Mouse (Mus musculus): ENCODE measurements around the gene Med12l.

DNA sequence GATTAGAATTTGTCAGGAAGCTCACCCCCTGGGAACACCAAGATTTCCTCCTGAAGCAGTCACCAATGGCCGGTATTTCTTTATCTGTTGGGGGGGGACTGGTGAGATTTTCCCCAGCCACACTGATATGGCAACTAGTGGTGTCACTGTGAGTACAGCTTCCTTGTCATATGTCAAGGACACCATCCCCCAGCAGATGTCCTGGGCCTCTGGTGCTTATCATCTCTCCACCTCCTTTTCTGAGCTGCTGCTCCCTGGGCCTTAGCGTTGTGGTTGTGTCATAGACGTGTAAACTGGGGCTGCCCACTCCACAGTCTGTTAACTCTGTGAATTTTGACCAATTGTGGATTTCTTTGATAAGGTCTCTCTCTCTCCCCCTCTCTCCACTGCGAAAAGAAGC is 98.8 kb downstream of the Med12l start:
- TF ChIP-seq EP300 (IDR thresholded peaks at IDR 0.05; ENCODE audit: low read length) (no peak), CTCF (conservative IDR thresholded peaks at IDR 0.05 in 1 of 2, IDR thresholded peaks at IDR 0.05 in 1 of 2; ENCODE audit: low read depth in 2 of 2, low read length in 2 of 2) (no peak), POLR2A (IDR thresholded peaks at IDR 0.05; ENCODE audit: low read depth, low read length) (no peak), PAX5 (IDR thresholded peaks at IDR 0.05; ENCODE audit: low read length) (no peak), ZC3H11A (IDR thresholded peaks at IDR 0.05; ENCODE audit: low read depth, low read length) (no peak), MEF2A (IDR thresholded peaks at IDR 0.05; ENCODE audit: borderline replicate concordance, low read depth, low read length) (no peak), MAX (IDR thresholded peaks at IDR 0.05; ENCODE audit: low read length) (no peak), ELF1 (IDR thresholded peaks at IDR 0.05; ENCODE audit: low read depth, low read length) (no peak), RAD21 (IDR thresholded peaks at IDR 0.05; ENCODE audit: low read depth, low read length) (no peak), IRF4 (IDR thresholded peaks at IDR 0.05; ENCODE audit: low read depth, low read length) (no peak), UBTF (IDR thresholded peaks at IDR 0.05; ENCODE audit: low read depth, low read length) (no peak), ZNF384 (IDR thresholded peaks at IDR 0.05; ENCODE audit: low read depth, low read length) (no peak), USF2 (conservative IDR thresholded peaks at IDR 0.05; ENCODE audit: low read depth, low read length) (no peak), HCFC1 (IDR thresholded peaks at IDR 0.05; ENCODE audit: low read depth, low read length) (no peak)
